Mouse (Mus musculus) T-helper 17 cell (primary cell): ENCODE measurements around the gene Nrip2.

Experiments used
- in situ Hi-C, 2 experiments: fragments of 300-600 bp; cut with MboI, MseI; formaldehyde crosslinking; loops; 1 replicate in 1 of 2; 2 replicates in 1 of 2; pipeline ENCODE4 v1.15.1; 2025; ENCODE audit warnings: high pct_unique_total_duplicates in 2 of 2

Nrip2 gene

GRCm38 (mm10) chr6:128389185-128389584 is 9.9 kb upstream of the Nrip2 start:
- in situ Hi-C loops = loop anchor here in 1 of 2 experiments (25.0 kb wide), 1 partner anchor 1277 kb away; the partner anchor contains the start of gene Tigar

DNA sequence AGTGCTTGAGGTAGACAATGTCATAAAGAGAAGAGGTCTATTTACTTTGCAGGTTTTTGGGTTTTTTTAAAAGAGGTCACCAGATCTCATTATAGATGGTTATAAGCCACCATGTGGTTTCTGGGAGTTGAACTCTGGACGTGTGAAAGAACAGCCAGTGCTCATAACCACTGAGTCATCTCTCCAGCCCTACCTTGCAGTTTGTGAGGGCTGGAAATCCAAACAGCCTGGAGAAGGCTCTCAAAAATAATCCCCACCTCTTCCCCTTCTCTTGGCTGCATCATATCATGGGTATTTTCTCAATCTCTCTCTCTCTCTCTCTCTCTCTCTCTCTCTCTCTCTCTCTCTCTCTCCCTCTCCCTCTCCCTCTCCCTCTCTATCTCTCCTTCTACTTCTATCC is 8.4 kb upstream of the Nrip2 start:
- in situ Hi-C loops = loop anchor here in 1 of 2 experiments (25.0 kb wide), 1 partner anchor 1278 kb away; the partner anchor contains the start of gene Tigar

GRCm38 (mm10) chr6:128397574-128398261 is 1.4 kb upstream of the Nrip2 start:
- in situ Hi-C loops = loop anchor here in 1 of 2 experiments (25.0 kb wide), 1 partner anchor 1285 kb away; the partner anchor contains the start of gene Tigar

DNA sequence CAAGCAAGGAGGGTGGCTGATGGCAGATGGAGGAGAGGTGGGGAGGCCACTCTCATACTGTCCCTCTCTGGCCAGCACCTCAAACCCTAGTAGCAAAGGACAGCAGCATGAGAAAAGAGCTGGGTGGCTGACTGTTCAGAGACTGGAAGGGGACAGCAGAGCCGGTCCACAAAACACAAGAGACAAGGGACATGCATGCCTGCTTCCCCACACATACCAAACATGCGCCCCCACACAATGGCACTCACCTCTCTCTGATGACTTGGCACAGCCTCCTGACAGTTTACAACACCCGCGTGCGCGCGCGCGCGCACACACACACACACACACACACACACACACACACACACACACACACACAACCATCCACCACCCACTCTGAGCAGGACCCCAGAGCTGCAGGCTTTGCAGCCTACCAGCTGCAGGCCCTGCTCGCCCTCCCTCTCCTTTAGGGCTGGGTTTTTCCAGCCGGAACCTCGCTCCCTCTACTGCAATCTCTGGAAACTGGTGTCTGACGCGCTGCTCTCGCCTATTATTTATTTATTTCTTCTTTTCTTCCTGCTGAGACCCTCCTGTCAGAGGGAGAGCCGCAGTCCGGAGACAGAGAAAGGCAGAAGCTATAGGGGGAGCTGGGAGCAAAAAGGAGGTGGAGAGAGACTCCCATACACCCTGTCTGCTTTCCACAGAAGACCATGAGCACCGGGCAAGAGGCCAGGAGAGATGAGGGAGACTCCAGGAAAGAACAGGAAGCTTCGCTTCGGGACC is 507 bp downstream of the Nrip2 start:
- in situ Hi-C loops = loop anchor here in 1 of 2 experiments (25.0 kb wide), 1 partner anchor 1287 kb away; the partner anchor contains the start of gene Tigar

GRCm38 (mm10) chr6:128404708-128405107 is 5.6 kb downstream of the Nrip2 start:
- in situ Hi-C loops = no loop called here

GRCm38 (mm10) chr6:128408544-128409125 is 9.5 kb downstream of the Nrip2 start:
- in situ Hi-C loops = no loop called here

- in situ Hi-C loops = loop anchor here (5.0 to 10.0 kb wide), 3 partner anchors 46 to 208 kb away; partner anchors contain the start of genes Foxm1 (in 1 of the 2) and Rhno1 (in 1 of the 2)
Measured at GRCm38 (mm10) chr6:128410305-128410704, 11.2 kb downstream of the Nrip2 start.

DNA sequence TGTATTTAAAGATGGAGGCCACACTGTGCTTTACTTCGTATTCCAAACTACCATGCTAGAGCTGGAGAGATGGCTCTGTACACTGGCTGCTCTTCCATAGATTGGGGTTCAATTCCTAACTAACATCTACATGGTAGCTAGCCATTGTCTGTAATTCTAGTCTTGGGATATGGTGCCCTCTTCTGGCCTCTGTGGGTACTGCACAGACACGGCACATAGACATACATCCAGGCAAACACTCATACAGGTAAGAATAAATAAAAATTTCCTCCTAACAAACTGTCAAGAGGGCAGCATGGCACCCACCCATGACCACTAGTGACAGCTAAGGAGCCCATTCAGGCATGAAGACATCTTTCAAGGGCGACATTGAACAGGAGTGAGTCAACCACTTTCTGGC is 12.0 kb downstream of the Nrip2 start:
- in situ Hi-C loops = loop anchor here (5.0 to 10.0 kb wide), 3 partner anchors 46 to 209 kb away; partner anchors contain the start of genes Foxm1 (in 1 of the 2) and Rhno1 (in 1 of the 2)

GRCm38 (mm10) chr6:128416169-128416568 is 17.1 kb downstream of the Nrip2 start:
- in situ Hi-C loops = loop anchor here in 1 of 2 experiments (10.0 kb wide), 1 partner anchor 51 kb away; the partner anchor contains the start of genes Foxm1 and Rhno1

DNA sequence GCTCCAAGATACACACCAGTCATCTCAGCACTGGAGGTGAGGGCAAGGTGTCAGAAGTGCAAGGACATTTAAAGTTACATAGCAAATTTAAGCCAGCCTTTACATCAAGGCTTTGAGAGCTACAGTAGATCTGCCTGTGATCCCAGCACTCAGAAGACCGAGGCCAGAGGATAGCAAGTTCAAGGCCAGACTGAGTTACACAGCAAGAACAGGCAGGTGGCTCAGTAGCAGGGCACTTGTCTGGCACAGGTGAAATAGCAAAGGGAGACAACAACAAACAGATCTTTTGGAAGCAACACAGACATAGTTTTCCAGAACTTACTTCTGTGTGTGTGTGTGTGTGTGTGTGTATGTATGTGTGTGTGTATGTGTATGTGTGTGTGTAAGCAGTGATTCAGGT is 19.0 kb downstream of the Nrip2 start:
- in situ Hi-C loops = loop anchor here in 1 of 2 experiments (10.0 kb wide), 1 partner anchor 53 kb away; the partner anchor contains the start of genes Foxm1 and Rhno1

DNA sequence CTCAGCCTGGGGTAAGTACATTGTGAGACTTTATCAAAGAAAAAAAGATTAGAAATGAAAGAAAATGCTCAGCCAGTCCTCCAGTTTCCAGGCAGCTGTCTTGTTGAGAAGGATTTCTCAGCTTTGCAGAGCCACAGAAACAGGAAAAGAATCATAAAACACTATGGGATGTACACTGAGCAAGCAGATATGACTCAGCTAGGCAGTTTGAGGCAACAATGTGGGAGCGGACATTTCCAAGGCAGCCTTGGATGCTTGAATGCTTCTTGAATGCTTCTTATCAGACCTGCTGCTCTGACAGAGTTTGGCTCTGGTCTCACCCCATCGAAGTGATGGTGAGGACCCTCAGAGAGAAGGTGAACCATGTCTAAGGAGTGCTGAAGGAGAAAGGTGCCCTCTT is 21.9 kb downstream of the Nrip2 start:
- in situ Hi-C loops = no loop called here

DNA sequence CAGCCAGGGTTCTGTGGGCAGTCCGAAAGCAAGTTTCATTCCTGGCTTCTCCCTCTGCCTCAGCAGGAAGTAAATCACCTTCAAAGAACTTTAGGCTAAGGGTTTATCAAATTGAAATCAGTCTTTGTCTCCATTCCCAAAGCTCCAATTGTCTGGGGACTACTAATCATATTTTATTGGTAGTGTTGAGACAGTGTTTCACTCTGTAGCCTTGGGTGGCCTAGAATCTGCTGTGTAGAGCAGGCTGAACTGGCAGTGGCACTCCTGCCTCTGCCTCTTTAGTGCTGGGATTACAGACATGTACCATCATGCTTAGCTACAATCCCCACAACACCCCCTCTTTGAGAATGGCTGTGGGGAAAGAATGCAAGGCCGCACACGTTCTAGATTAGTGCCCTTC is 22.4 kb downstream of the Nrip2 start:
- in situ Hi-C loops = no loop called here

GRCm38 (mm10) chr6:128423496-128424268 is 24.6 kb downstream of the Nrip2 start:
- in situ Hi-C loops = no loop called here

- in situ Hi-C loops = no loop called here
Measured at GRCm38 (mm10) chr6:128424269-128425019, 25.3 kb downstream of the Nrip2 start, which contains the start of gene Itfg2. Gene Itfg2 (minus strand): TSS chr6:128424931.

DNA sequence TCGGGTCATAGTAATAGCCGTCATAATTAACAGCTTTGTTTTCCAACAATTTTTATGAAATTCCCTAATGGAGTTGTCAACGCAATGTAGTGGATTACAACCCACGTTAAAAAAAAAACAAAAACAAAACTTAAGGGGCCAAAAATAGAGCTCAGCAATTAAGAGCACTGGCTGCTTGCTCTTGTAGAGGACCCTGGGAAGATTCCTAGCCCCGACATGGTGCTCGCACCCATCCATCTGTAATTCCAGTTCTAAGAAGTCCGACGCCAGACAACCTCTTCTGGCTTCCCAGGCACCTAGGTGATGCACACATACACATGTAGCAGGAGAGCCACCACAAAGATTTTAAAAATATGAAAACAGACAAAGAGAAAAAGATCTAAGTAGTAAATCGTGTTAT is 25.9 kb downstream of the Nrip2 start:
- in situ Hi-C loops = no loop called here

DNA sequence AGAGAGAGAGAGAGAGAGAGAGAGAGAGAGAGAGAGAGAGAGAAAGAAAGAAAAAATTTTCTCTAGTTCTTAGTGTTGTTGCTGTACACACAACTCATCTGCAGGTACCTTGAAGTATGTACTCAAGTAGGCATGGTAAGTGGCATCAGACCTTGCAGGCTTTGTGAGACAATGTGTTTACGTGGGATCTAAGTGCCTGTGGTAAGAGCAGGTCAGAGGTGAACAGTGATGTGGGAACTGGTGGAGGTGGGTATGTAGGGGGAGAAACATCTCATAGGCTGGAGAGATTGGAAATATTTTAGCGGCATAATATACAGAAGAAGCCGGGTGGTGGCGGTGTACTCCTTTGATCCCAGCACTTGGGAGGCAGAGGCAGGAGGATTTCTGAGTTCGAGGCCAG is 28.5 kb downstream of the Nrip2 start:
- in situ Hi-C loops = no loop called here

DNA sequence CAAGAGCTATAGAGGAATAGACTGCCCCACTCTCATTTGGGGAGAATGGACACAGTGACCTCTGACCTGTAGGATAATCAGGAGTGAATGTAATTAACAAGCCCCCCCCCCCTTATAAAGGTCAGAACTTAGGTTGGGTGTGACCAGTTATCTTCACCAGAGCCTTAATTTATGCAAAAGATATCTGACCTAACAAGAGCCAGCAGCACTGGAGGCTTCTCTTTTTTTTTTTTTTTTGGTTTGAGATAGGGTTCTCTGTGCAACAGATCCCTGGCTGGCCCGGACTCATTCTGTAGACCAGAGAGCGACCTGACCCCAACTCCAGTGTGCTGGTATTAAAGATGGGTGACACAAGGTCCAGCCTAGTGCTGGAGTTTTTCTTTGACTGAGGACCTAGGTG is 30.2 kb downstream of the Nrip2 start:
- in situ Hi-C loops = no loop called here

- in situ Hi-C loops = no loop called here
Measured at GRCm38 (mm10) chr6:128429826-128430225, 30.7 kb downstream of the Nrip2 start.

DNA sequence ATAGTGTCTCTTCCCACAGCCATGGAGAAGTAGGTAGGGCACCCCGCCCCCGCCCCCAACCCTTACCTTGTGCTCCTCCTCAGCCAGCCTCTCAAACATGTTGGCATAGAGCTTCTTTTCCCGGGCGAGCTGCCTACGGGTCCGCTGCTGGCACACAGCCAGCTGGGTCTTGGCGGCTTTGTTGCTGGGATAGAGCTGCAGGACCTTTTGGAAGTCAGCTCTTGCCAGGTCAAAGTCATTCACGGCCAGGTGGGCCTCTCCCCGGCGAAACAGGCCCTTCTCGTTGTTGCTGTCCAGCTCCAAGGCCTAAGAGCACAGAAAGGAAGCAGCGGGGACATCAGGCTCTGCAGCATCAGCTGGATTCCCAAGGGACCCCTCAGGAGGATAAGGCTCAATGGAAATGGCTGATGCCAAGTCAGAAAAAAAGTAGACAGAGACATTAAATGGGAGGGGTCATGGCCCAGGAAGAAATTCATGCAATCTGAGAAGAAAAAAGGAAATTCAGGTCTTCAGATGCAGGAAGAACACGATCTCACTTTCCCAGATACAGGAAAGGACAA is 33.3 kb downstream of the Nrip2 start:
- in situ Hi-C loops = no loop called here

DNA sequence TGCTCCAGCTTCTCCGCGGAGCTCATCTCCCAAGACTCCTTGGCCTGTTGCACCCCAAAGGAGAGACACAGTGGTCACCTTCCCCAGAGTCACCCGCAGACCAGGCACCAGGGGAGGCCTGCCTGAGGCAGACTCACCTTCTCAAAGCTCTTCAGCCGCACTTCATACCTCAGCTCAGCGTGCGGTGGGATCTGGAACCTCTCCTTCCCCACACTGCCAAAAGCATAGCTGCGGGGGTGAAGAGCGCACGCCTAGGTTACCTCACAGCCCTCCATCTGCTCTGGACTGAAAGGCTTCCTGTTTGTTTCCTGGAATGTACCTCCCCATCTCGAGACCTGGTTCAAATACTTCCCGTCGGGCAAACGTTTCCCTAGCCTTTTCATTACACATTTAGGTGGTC is 34.5 kb downstream of the Nrip2 start:
- in situ Hi-C loops = no loop called here
